Mouse (Mus musculus) activated CD4-positive, CD25-positive, alpha-beta regulatory T cell, adult 4 months (primary cell): ENCODE data around the gene Gfral. TPM values are rescaled to one million over a fixed set of nuclear protein-coding genes. Genes with fewer than 3 reads are reported as not detected.

ENCODE experiments used
- ATAC-seq: one replicate; pipeline ENCODE4 v1.8.0; 2017
- polyA plus RNA-seq, 2 experiments: library from polyadenylated mRNA; unstranded; fragments of 100-300 nt; shearing (Covaris generic); gene quantifications; one replicate each; pipeline ENCODE4 v1.2.1; 2017

Gfral gene
- not detected for polyA plus RNA-seq

DNA sequence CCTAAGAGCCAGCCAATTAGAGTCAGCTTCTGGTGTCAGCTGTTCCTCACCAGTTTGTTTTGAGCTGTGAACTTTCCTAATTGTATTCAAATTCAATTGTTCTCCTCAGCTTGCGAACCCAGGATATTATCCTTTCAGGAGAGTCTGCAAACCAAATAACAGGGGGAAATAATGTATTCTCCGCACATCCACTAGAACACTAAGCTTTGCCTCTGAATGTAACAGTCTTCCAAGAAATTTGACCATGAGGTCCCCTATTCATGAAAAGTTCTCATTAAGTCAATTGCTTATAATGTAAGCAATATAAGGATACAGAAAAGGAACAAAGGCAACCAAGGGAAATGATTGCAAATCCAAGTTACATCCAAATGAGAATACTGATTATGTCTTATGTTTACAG is at the start of gene Gfral:
Gene Gfral (minus strand): TSS at position 101 of the 400 bp plus-strand sequence.
- no peak for ATAC-seq

DNA sequence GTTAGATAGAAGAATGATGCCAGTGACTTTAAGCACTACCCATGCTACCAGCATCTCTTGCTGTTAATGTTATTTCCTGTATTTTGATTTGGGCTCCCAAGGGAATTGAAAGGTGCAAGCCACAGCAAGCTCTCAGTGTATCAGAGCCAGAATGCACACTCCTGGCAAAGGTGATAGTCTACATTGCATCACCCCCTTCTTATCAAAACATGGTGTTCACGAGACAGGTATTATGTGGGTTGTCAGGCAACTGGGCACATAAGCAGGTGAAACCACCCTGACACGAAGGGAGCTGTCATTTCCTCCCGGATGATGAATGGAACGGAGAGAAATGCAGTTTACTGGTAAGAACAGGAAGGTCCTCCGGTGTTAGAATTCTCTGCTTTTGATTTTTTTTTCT is 44.3 kb upstream of the Gfral start:
- ATAC-seq = no peak

DNA sequence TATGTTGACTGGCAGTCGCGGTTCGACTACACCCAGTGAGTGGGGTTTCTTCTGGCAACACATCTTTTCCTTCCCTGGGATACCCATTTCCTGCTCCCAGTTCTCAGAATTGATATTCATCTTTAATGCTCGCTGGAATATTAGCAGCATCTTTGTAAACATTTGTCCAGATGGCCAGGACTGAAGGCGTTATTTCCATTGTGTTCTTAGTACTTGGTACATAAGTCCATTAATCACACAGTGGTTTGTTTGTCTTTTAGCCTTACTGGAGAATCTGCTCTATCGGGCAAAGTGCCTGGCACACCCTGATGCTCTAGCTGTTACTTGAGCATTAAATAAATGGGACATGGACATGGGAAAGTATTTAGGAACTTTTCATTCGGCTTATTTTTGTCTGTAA is 39.1 kb upstream of the Gfral start:
- no peak for ATAC-seq

- no peak for ATAC-seq
Observed at GRCm38 (mm10) chr9:76252109-76252508, 38.7 kb upstream of the Gfral start.

GRCm38 (mm10) chr9:76242322-76242721 is 28.9 kb upstream of the Gfral start:
- no peak for ATAC-seq

- no peak for ATAC-seq
Observed at GRCm38 (mm10) chr9:76237946-76238345, 24.5 kb upstream of the Gfral start.

- no peak for ATAC-seq
Observed at GRCm38 (mm10) chr9:76237243-76237642, 23.8 kb upstream of the Gfral start.

DNA sequence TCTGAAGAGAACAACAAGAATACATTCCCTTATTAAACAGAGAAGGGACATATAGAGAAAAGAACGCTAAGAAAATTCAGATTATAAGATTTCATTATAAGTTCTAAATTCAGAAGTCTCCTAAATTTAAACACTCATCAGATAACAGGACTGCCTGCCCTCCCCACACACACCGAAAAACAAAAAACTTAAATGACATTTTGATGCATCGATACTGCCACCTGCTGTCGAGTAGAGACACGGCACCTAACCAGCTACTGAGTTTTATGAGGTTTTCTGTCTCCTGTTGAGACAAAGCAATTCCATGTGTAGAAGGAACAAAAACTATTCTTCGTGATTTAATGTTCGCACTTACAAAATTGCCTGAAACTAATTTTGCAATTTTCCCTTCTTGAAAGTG is 23.2 kb upstream of the Gfral start:
- peak; percentile 69 for ATAC-seq

DNA sequence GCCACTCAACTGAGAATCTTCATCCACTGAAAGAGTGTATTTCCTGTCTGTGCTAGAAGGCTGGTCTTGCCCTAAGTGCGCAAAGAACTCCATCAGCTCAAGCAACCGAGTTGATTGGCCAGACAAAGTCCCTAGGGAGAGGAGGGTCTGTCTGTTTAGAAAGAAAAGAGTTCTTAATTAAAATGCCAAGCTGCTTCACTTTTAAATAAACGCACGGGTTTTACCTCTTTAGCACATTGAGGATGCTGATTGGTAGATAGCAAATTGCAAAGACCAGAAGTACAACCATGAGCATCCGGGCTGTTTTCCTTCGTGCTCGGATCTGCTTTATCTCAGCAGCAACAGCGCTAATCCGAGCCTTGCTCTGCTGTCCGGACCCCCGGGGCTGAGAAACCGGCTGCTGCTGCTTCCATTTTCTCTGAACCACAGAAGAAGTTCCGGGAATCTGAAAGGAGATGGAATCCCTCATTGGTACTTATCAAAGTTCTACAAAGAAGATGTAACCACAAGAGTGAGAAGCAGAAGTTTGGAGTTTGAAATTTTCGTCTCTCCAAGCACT is 22.6 kb upstream of the Gfral start:
- peak; percentile 40 for ATAC-seq

GRCm38 (mm10) chr9:76234899-76235298 is 21.4 kb upstream of the Gfral start:
- no peak for ATAC-seq

DNA sequence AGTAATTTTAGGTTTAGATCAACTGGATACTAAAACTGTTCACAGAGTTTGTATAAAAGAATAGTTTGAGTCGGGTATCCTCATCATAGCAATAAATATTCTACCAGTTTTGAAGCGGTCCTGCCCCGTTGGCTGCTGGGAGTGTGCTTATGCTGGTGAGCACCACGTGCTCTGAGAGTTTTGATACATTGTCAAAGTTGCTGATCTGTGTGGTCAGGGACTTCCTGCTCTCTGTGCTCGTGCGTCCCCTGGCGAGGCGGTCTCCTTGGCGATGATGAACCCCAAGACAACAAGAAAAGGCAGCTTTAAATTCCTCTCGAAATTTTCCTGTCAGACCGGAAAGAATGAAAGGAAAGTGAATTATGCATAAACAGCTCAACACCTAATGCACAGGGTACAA is 16.9 kb upstream of the Gfral start:
- peak; percentile 49 for ATAC-seq

GRCm38 (mm10) chr9:76217178-76217975 is 3.9 kb upstream of the Gfral start:
- ATAC-seq = no peak

DNA sequence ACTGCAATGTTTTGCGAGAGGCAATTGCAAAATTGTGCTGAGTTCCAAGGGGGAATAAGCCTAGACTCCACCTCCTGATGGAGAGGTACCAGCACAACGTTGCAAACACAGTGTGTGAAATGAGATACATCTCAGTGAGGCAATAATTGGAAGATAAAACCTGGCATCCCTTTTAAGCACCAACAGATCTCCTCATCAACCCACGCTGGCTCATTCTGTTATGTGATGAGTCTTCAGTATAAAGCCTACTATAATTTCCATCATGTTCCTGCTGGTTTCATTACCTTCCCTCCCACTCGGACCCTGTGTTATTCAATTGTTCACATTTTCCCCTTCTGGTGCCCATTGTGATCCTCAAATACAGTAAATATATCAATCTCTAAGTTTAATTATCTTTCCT is 1.2 kb upstream of the Gfral start:
- ATAC-seq = no peak

- ATAC-seq = no peak
Observed at GRCm38 (mm10) chr9:76196917-76197316, 16.5 kb downstream of the Gfral start.

GRCm38 (mm10) chr9:76179221-76179620 is 34.2 kb downstream of the Gfral start:
- ATAC-seq = no peak

DNA sequence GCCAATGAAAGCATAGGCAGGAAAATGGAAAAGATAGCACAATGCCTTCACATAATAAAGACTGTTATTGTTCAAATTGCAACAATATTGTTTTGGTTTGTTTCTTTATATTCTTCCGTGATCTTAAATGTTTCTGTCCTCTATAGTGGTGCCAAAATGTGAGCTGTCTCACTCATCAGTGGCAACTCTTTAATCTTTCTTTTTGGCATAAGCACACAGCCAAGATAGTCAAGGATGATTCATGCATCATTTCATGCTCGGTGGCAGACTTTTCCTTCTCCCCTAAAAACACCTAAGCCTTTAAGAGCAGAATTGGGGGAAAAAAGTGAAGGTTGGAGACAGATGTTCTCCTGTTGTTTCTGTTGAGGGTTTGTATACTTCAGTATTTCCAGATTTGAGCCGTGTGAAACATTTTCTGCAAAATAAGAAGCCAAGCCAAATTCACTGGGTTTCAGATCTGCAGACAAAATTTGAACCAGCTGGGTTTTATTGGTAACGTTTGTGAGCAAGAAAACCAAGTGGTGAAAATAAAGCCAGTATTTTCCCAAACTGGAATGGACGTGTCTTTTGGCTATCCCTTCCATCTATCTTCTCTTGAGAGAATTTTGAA is 40.7 kb downstream of the Gfral start:
- ATAC-seq = no peak

DNA sequence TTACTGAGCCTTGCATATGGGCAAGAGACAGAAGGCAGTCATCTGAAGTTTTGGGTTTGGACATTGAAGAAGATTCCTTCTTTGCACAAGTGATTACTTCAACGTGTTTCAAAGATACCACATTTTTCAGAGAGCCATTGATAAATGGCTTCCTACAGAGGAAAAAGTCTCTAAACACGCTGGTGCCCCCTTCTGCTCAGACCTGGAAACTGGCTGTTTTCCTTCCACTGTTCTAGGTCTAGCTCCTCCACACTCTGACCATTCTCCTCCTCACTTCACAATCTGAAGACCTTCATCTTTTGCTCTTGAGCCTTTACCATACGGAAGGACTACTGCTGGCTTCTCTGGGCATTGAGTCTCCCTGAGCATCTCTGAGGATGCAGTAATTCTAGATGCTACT is 45.1 kb downstream of the Gfral start:
- no peak for ATAC-seq

GRCm38 (mm10) chr9:76162446-76162845 is 51.0 kb downstream of the Gfral start:
- ATAC-seq = no peak

DNA sequence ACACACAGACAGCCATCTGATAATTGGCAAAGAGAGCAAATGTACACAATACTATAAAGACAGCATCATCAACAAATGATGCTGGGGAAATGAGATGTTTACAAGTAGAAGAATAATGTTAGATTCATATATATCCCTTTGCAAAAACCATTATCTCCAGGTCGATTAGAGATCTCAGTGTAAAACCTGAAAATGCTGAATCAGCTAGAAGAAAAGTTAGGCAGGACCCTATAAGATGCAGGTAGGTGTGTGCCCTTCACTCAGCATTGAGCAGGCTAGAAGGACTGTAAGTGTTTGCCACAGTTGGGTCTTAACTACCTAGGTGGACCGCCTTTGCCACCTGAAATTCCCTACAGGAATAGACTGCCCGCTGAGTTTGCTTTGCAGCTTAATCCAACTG is 67.9 kb downstream of the Gfral start:
- no peak for ATAC-seq

DNA sequence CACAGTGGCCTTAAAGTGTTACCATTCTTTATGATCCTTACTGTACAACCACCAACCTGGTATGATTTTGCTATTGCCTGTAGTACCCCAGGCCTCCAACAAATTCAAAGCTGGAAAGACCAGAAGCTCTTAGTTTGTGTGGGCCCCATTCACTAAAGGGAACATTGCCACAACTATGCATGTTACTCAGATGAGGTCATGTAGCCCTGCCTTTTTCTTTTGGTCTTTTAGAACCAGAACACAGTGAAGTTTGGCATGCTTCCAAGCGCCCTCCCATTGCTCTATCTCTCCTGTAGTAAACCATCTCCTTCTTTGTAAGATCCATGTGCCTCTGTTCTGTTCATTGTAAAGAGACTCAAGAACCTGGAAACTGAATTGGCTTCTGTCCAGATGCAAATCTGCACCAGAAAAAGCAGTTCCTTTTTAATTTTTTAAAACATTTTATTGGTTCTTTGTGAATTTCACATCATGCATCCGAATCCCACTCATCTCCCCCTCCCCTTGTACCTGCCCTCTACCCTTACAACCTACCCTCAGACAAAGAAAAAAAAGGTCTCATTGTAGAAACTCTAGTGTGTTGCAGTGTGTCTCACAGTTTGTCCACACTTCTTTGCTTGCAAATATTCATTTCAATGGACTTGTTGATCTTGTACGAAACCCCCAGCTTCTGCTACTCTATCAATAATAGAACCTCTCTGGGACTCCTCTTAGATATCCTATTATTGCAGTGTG is 74.9 kb downstream of the Gfral start:
- ATAC-seq = no peak

- no peak for ATAC-seq
Observed at GRCm38 (mm10) chr9:76134042-76134441, 79.4 kb downstream of the Gfral start.

DNA sequence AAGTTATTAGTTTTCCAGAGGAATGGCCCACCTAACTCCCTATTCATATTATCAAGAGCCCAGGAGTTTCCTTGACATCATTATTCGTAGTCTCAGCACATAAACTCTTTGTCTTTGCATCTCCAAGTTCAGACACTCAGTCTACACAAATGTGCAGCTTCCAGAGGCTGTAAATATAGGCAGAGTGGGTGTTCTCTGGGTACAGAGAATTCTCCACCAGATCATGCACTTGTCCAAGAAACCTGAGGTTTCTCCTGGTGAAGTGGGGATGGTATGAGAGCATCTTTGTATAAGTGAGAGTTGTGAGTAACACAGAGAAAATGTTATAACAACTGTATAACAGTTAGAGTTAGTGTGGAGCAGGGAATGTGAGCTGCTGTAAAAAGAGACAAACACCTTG is 84.1 kb downstream of the Gfral start:
- no peak for ATAC-seq

DNA sequence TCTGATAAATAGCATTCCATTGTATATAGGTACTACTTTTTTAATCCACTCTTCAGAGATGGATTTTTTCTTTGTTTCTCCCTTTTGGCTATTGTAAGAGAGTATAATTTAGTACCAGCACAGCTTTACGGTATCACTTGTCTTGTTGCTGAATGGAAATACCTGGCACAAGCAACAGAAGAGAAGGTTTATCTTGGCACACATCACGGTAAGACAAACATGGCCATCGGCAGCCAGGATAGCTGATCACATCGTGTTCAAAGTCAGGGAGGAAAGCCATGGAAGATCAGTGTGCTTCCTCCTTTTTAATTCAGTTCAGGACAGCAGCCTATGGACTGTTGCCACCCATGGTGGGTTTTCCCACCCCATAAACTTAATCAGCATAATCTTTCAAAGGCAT is 89.2 kb downstream of the Gfral start:
- ATAC-seq = no peak
